In the genomic region with DNA sequence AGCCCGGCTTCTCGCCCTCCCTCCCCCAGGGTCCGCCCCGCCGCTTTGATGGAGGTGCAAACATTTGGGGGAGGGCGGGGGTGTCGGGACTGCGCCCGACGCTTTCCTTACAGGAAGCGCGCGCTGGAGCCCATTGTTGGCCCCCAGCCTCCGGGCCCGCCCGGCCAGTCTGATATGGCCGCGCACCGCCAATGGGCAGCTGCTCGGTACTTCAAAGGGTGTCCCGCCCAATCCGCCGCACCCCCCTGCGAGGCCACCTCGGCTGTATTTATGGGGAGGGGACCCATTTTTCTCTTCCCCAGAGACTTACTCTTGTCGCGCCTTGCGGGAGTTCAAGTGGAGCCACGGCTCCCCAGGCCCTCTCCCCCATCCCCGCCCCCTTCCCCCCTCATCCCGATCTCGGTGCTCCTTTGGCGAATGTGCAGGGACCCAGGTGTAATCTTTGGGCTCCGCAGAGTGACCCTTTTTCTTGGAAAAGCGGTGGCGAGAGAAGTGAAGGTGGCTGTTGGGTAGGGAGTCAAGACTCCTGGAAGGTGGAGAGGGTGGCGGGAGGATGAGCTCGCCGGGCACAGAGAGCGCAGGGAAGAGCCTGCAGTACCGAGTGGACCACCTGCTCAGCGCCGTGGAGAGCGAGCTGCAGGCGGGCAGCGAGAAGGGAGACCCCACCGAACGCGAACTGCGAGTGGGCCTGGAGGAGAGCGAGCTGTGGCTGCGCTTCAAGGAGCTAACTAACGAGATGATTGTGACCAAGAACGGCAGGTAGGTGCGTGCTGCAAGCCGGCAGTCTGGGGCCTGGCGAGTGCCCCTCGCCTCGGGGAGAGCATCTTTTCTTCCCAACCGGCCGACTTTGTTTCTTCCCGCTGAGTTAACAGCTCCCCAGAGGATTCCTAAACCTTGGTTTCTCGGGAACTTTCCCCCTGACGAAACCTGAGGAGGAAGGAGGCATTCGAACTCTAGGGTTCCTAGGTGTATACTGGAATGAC, we compare ENCODE assay signal across 14 mouse cellular contexts. TPM values are rescaled to one million over a fixed set of nuclear protein-coding genes. Genes with fewer than 3 reads are reported as not detected.
DNase-seq lines count a peak whose midpoint lies in the region; ATAC-seq and TF ChIP-seq lines count a peak whose summit lies in the region.
"Had no signal": no experiment of that assay in that cellular context is flagged by ENCODE, and none has a peak within 500 bp of the region (broad histone marks: within the 10 kb centered on the region; RNA-seq: fewer than 3 reads in every experiment).

TSS of gene T (plus strand) at position 446 of the 983 bp plus-strand sequence.

- H3K9ac ChIP-seq in heart, embryonic 12.5 days, result no peak within 1 kb of the TSS
- peak within 1 kb of the TSS; percentile 26; the same call in 1 of the 2 replicates for H3K9ac ChIP-seq in ES-Bruce4 (ENCODE audit: low read depth, poor library complexity, severe bottlenecking)
- H3K9ac ChIP-seq in forebrain, embryonic 16.5 days (replicated peaks; ENCODE audit: low read depth, low read length), result no peak within 1 kb of the TSS
- no peak within 1 kb of the TSS for H3K9ac ChIP-seq in midbrain, embryonic 11.5 days (ENCODE audit: low read length)

- ATAC-seq in heart, embryonic 12.5 days (ENCODE audit: insufficient number of reproducible peaks, low FRiP score), result no peak
- ATAC-seq in forebrain, embryonic 16.5 days, result no peak
- no peak for ATAC-seq in midbrain, embryonic 11.5 days (ENCODE audit: low FRiP score)

- H3K27ac ChIP-seq in heart, embryonic 12.5 days (ENCODE audit: poor library complexity, severe bottlenecking), result no peak within 1 kb of the TSS
- no peak within 1 kb of the TSS for H3K27ac ChIP-seq in ES-Bruce4 (ENCODE audit: insufficient read depth, low read length)
- no peak within 1 kb of the TSS for H3K27ac ChIP-seq in forebrain, embryonic 16.5 days (ENCODE audit: low read length)
- H3K27ac ChIP-seq in midbrain, embryonic 11.5 days (ENCODE audit: low read depth, low read length), result no peak within 1 kb of the TSS

- no peak for DNase-seq in heart, postnatal 25 days (ENCODE audit: low spot score)
- DNase-seq in midbrain, embryonic 11.5 days (ENCODE audit: low spot score, missing footprints), result peak; percentile 90
- no peak for DNase-seq in urinary bladder, adult 18-20 months (ENCODE audit: low spot score in 2 of 2)
- no peak for DNase-seq in spleen, postnatal 10 days (ENCODE audit: low spot score in 2 of 2)
- DNase-seq in layer of hippocampus, adult 9-10 months (ENCODE audit: low spot score), result no peak
- DNase-seq: adrenal gland, postnatal 14 days; kidney, adult 11 months; thymus, postnatal 36 days had no signal

- H3K36me3 ChIP-seq in heart, embryonic 12.5 days, result no peaks in the 10 kb centered on the region
- H3K36me3 ChIP-seq in ES-Bruce4 (ENCODE audit: control insufficient read depth, insufficient read depth, low read length, poor library complexity, severe bottlenecking), result no peaks in the 10 kb centered on the region
- H3K36me3 ChIP-seq in forebrain, embryonic 16.5 days (ENCODE audit: control insufficient read depth, insufficient read depth), result no peaks in the 10 kb centered on the region
- H3K36me3 ChIP-seq in midbrain, embryonic 11.5 days (ENCODE audit: control insufficient read depth, insufficient read depth, low read length), result no peaks in the 10 kb centered on the region

- WGBS in heart, embryonic 12.5 days, result under 1% methylated on average over 65 of the region's 65 CpGs
- under 1% methylated on average over 64 of the region's 65 CpGs for WGBS in forebrain, embryonic 16.5 days
- under 1% methylated on average over 65 of the region's 65 CpGs for WGBS in midbrain, embryonic 11.5 days

- H3K27me3 ChIP-seq in heart, embryonic 12.5 days (replicated peaks), result peaks cover 97% of the 10 kb centered on the region
- H3K27me3 ChIP-seq in ES-Bruce4 (ENCODE audit: control insufficient read depth, insufficient read depth, low read length, poor library complexity, severe bottlenecking), result peaks cover 26% of the 10 kb centered on the region
- peaks cover 95% of the 10 kb centered on the region for H3K27me3 ChIP-seq in forebrain, embryonic 16.5 days (replicated peaks; ENCODE audit: control insufficient read depth, insufficient read depth, low read length)
- H3K27me3 ChIP-seq in midbrain, embryonic 11.5 days (ENCODE audit: control insufficient read depth, insufficient read depth, low read length), result peaks cover 96% of the 10 kb centered on the region

- peaks cover 21% of the 10 kb centered on the region for H3K4me1 ChIP-seq in heart, embryonic 12.5 days (replicated peaks)
- peaks cover under 1% of the 10 kb centered on the region for H3K4me1 ChIP-seq in ES-Bruce4 (ENCODE audit: control insufficient read depth, insufficient read depth, low read length)
- H3K4me1 ChIP-seq in forebrain, embryonic 16.5 days (replicated peaks; ENCODE audit: control insufficient read depth, insufficient read depth, low read length), result peaks cover 15% of the 10 kb centered on the region
- H3K4me1 ChIP-seq in midbrain, embryonic 11.5 days (ENCODE audit: control insufficient read depth, insufficient read depth, low read length), result peaks cover 13% of the 10 kb centered on the region

- TF ChIP-seq CTCF in ES-Bruce4 (IDR thresholded peaks at IDR 0.05; ENCODE audit: low read depth, low read length), result no peak

- no peak for TF ChIP-seq EP300 in ES-Bruce4 (IDR thresholded peaks at IDR 0.05; ENCODE audit: insufficient read depth, low read depth, low read length)

- peak within 1 kb of the TSS; percentile 31 for H3K4me3 ChIP-seq in heart, embryonic 12.5 days
- peak within 1 kb of the TSS; percentile 60 for H3K4me3 ChIP-seq in ES-Bruce4 (ENCODE audit: low read depth, low read length)
- peak within 1 kb of the TSS; percentile 5; the same call in 1 of the 2 replicates for H3K4me3 ChIP-seq in forebrain, embryonic 16.5 days (replicated peaks; ENCODE audit: low read length)
- peak within 1 kb of the TSS; percentile 17 for H3K4me3 ChIP-seq in midbrain, embryonic 11.5 days (ENCODE audit: low read depth, low read length)

- no peak for TF ChIP-seq POLR2A in ES-Bruce4 (IDR thresholded peaks at IDR 0.05; ENCODE audit: insufficient read depth, low read length)

- intact Hi-C loops in heart, postnatal 25 days (cut with DNase I), result no loop called here

- peak within 1 kb of the TSS; percentile 62 for H3K4me2 ChIP-seq in heart, embryonic 12.5 days
- H3K4me2 ChIP-seq in forebrain, embryonic 16.5 days (ENCODE audit: low read length), result peak within 1 kb of the TSS; percentile 20
- peak within 1 kb of the TSS; percentile 33 for H3K4me2 ChIP-seq in midbrain, embryonic 11.5 days

- H3K9me3 ChIP-seq in heart, embryonic 12.5 days (replicated peaks), result no peaks in the 10 kb centered on the region
- H3K9me3 ChIP-seq in ES-Bruce4 (replicated peaks; ENCODE audit: control insufficient read depth, insufficient read depth, low read length, poor library complexity, severe bottlenecking), result no peaks in the 10 kb centered on the region
- no peaks in the 10 kb centered on the region for H3K9me3 ChIP-seq in forebrain, embryonic 16.5 days (ENCODE audit: control insufficient read depth, low read length)
- H3K9me3 ChIP-seq in midbrain, embryonic 11.5 days (ENCODE audit: control insufficient read depth, low read length), result no peaks in the 10 kb centered on the region

RNA-seq across cellular contexts. Expression of gene T, which starts in this region (rescaled TPM):
- polyA plus RNA-seq in heart, embryonic 12.5 days (2016; fragmentation: Nextera tagmentation; extraction: Ambion mirVana), result 0.24 and 0.46 TPM in 2 replicates
- total RNA-seq in heart, postnatal 25 days (2021), result not detected
- polyA plus RNA-seq in ES-Bruce4 (2011; ENCODE audit: insufficient read depth, insufficient read length, low read depth, missing spikeins), result 11.4 and 12.5 TPM in 2 replicates
- 0.61 and 0.70 TPM in 2 replicates for polyA plus RNA-seq in forebrain, embryonic 16.5 days (2015; fragmentation: Nextera tagmentation; extraction: Ambion mirVana)
- 0.93 and 1.3 TPM in 2 replicates for polyA plus RNA-seq in midbrain, embryonic 11.5 days (2014; fragmentation: Nextera tagmentation; extraction: Ambion mirVana)
- total RNA-seq: adrenal gland, postnatal 14 days; common myeloid progenitor, adult 5-6 weeks had no signal
- polyA plus RNA-seq: C2C12; liver, embryonic 16.5 days had no signal

Comparison
In these comparisons a context has a peak if more than half of its experiments do, and no peak if none do; other contexts are left out.
1. H3K4me3 ChIP-seq: peak in every context shown above with its lines; median percentile 60 in ES-Bruce4; 31 in heart, embryonic 12.5 days; 17 in midbrain, embryonic 11.5 days; 5 in forebrain, embryonic 16.5 days.